In the genomic region with DNA sequence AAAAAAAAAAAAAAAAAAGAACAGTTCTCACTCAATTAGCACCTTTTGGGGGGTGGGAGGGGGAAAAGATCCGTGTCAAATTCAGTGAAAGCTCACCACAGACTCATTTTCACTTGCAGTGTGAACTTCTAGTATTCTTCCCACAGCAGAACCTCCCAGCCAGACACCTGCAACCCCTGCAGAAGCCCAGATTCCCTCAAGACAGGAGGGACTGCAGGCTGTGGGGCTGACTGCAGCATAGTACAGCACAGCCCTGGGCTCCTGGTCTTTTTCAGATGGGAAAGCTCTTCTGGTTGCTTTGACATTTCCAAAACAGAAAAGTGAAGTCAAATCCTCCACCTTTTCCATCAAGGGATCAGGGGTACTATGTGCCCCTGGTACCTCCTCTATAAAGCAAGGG, we compare ENCODE assay signal across 27 mouse cellular contexts. TPM values are rescaled to one million over a fixed set of nuclear protein-coding genes. Genes with fewer than 3 reads are reported as not detected.
A peak's percentile ranks its signal among the peaks of the same experiment; 100 is the strongest.
DNase-seq lines count a peak whose midpoint lies in the region; ATAC-seq and TF ChIP-seq lines count a peak whose summit lies in the region.
"Had no signal": no experiment of that assay in that cellular context is flagged by ENCODE, and none has a peak within 500 bp of the region (broad histone marks: within the 10 kb centered on the region; RNA-seq: fewer than 3 reads in every experiment).

No protein-coding gene starts in this region.

- no peaks in the 10 kb centered on the region for H3K9me3 ChIP-seq in forebrain, embryonic 10.5 days
- no peaks in the 10 kb centered on the region for H3K9me3 ChIP-seq in forebrain, postnatal 0 days (ENCODE audit: low read length)
- H3K9me3 ChIP-seq in limb, embryonic 11.5 days (ENCODE audit: control insufficient read depth, low read length): no peaks in the 10 kb centered on the region
- no peaks in the 10 kb centered on the region for H3K9me3 ChIP-seq in limb, embryonic 10.5 days (replicated peaks)
- no peaks in the 10 kb centered on the region for H3K9me3 ChIP-seq in ES-E14 (ENCODE audit: control insufficient read depth, insufficient read depth, low read depth, low read length)
- no peaks in the 10 kb centered on the region for H3K9me3 ChIP-seq in forebrain, embryonic 14.5 days (replicated peaks; ENCODE audit: control insufficient read depth, low read length)
- H3K9me3 ChIP-seq: G1E; heart, embryonic 12.5 days; heart, embryonic 15.5 days; hindbrain, embryonic 15.5 days had no signal

- in situ Hi-C loops in ES-E14 (cut with MboI; ENCODE audit: low sequenced_read_pairs in 2 of 2, unreplicated experiment in 2 of 2): loop anchor here in 1 of 2 experiments (25.0 kb wide), 1 partner anchor 530 kb away; no protein-coding TSS in a partner anchor

- TF ChIP-seq POLR2A in thymus, adult 2 months (IDR thresholded peaks at IDR 0.05; ENCODE audit: control insufficient read depth, extremely low read depth, insufficient read depth, low read length, poor library complexity): no peak

- no peak overlapping the region for H3K9ac ChIP-seq in forebrain, postnatal 0 days
- H3K9ac ChIP-seq in limb, embryonic 11.5 days (ENCODE audit: low read length): no peak overlapping the region
- H3K9ac ChIP-seq in ES-E14 (ENCODE audit: insufficient read depth, low read depth, low read length, poor library complexity, severe bottlenecking): no peak overlapping the region
- H3K9ac ChIP-seq in forebrain, embryonic 14.5 days (ENCODE audit: low read length): no peak overlapping the region
- H3K9ac ChIP-seq: heart, embryonic 12.5 days; heart, embryonic 15.5 days; hindbrain, embryonic 15.5 days had no signal

- no peaks in the 10 kb centered on the region for H3K36me3 ChIP-seq in forebrain, embryonic 10.5 days (replicated peaks)
- H3K36me3 ChIP-seq in forebrain, postnatal 0 days (ENCODE audit: insufficient read depth): no peaks in the 10 kb centered on the region
- H3K36me3 ChIP-seq in limb, embryonic 11.5 days (ENCODE audit: control insufficient read depth, insufficient read depth, low read length): no peaks in the 10 kb centered on the region
- H3K36me3 ChIP-seq in limb, embryonic 10.5 days: no peaks in the 10 kb centered on the region
- H3K36me3 ChIP-seq in ES-E14 (ENCODE audit: control insufficient read depth, insufficient read depth, low read length, poor library complexity, severe bottlenecking): no peaks in the 10 kb centered on the region
- H3K36me3 ChIP-seq in forebrain, embryonic 14.5 days (ENCODE audit: control insufficient read depth, insufficient read depth, low read length): no peaks in the 10 kb centered on the region
- H3K36me3 ChIP-seq in thymus, adult 2 months (ENCODE audit: control insufficient read depth, insufficient read depth, low read length): no peaks in the 10 kb centered on the region
- H3K36me3 ChIP-seq: G1E; heart, embryonic 12.5 days; heart, embryonic 15.5 days; hindbrain, embryonic 15.5 days had no signal

- no peak for DNase-seq in forebrain, embryonic 10.5 days (ENCODE audit: extremely low spot score, low spot score)
- no peak for DNase-seq in forebrain, postnatal 0 days
- peak; percentile 25 for DNase-seq in limb, embryonic 11.5 days (ENCODE audit: low spot score)
- no peak for DNase-seq in limb, embryonic 10.5 days (ENCODE audit: low spot score)
- no peak for DNase-seq in ES-E14 (ENCODE audit: low read depth, low spot score)
- peak; percentile 45 for DNase-seq in forebrain, embryonic 14.5 days (ENCODE audit: low spot score)
- DNase-seq in thymus, adult 2 months: no peak
- DNase-seq in adrenal gland, postnatal 14 days: no peak
- DNase-seq: adrenal gland, adult 2 months; adrenal gland, postnatal 25 days; cerebellum, adult 18-20 months; cerebellum, adult 9-10 months; cerebellum, postnatal 14 days; gastrocnemius, postnatal 25 days; heart, adult 18-20 months; heart, postnatal 10 days; heart, postnatal 36 days had no signal

- H3K4me1 ChIP-seq in forebrain, embryonic 10.5 days: peaks cover 18% of the 10 kb centered on the region
- no peaks in the 10 kb centered on the region for H3K4me1 ChIP-seq in forebrain, postnatal 0 days (ENCODE audit: insufficient read depth)
- H3K4me1 ChIP-seq in limb, embryonic 11.5 days (ENCODE audit: control insufficient read depth, insufficient read depth, low read length): peaks cover 7% of the 10 kb centered on the region; the same call in 1 of the 2 replicates
- peaks cover 13% of the 10 kb centered on the region; the same call in 1 of the 2 replicates for H3K4me1 ChIP-seq in limb, embryonic 10.5 days
- no peaks in the 10 kb centered on the region for H3K4me1 ChIP-seq in ES-E14 (ENCODE audit: control insufficient read depth in 2 of 2, insufficient read depth in 2 of 2, low read length in 2 of 2, poor library complexity in 1 of 2)
- 0 out of 2 replicates have a peak, but pooled peaks cover 2% of the 10 kb centered on the region for H3K4me1 ChIP-seq in forebrain, embryonic 14.5 days (ENCODE audit: control insufficient read depth, insufficient read depth, low read length)
- H3K4me1 ChIP-seq in thymus, adult 2 months (replicated peaks; ENCODE audit: control insufficient read depth, insufficient read depth, low read length): no peaks in the 10 kb centered on the region
- H3K4me1 ChIP-seq: heart, embryonic 15.5 days; hindbrain, embryonic 15.5 days had no signal

- TF ChIP-seq CTCF in forebrain, postnatal 0 days (IDR thresholded peaks at IDR 0.05; ENCODE audit: low read depth): no peak
- no peak for TF ChIP-seq CTCF in thymus, adult 2 months (IDR thresholded peaks at IDR 0.05; ENCODE audit: borderline replicate concordance, control insufficient read depth, extremely low read depth, insufficient read depth, low read length, poor library complexity)

- 0 out of 2 replicates have a peak overlapping the region, but pooled peaks have one; percentile 60 for H3K27ac ChIP-seq in forebrain, embryonic 10.5 days
- no peak overlapping the region for H3K27ac ChIP-seq in forebrain, postnatal 0 days (ENCODE audit: low read depth, low read length)
- H3K27ac ChIP-seq in limb, embryonic 11.5 days (replicated peaks; ENCODE audit: low read depth, low read length): no peak overlapping the region
- no peak overlapping the region for H3K27ac ChIP-seq in limb, embryonic 10.5 days
- no peak overlapping the region for H3K27ac ChIP-seq in ES-E14 (ENCODE audit: insufficient read depth, low read depth, low read length, poor library complexity, severe bottlenecking)
- 0 out of 2 replicates have a peak overlapping the region, but pooled peaks have one; percentile 27 for H3K27ac ChIP-seq in forebrain, embryonic 14.5 days (ENCODE audit: low read depth, low read length)
- H3K27ac ChIP-seq in thymus, adult 2 months (ENCODE audit: control insufficient read depth, insufficient read depth, low read length): no peak overlapping the region
- H3K27ac ChIP-seq: heart, embryonic 15.5 days; hindbrain, embryonic 15.5 days had no signal

- no peaks in the 10 kb centered on the region for H3K27me3 ChIP-seq in forebrain, embryonic 10.5 days (ENCODE audit: poor library complexity, severe bottlenecking)
- no peaks in the 10 kb centered on the region for H3K27me3 ChIP-seq in forebrain, postnatal 0 days (ENCODE audit: insufficient read depth, low read length)
- H3K27me3 ChIP-seq in limb, embryonic 11.5 days (ENCODE audit: control insufficient read depth, insufficient read depth, low read length): no peaks in the 10 kb centered on the region
- no peaks in the 10 kb centered on the region for H3K27me3 ChIP-seq in limb, embryonic 10.5 days (ENCODE audit: low read depth, poor library complexity, severe bottlenecking)
- H3K27me3 ChIP-seq in forebrain, embryonic 14.5 days (replicated peaks; ENCODE audit: control insufficient read depth, insufficient read depth, low read length): no peaks in the 10 kb centered on the region
- no peaks in the 10 kb centered on the region for H3K27me3 ChIP-seq in thymus, adult 2 months (ENCODE audit: control insufficient read depth, insufficient read depth, low read length)
- H3K27me3 ChIP-seq: heart, embryonic 12.5 days; heart, embryonic 15.5 days; hindbrain, embryonic 15.5 days; Patski had no signal

- ATAC-seq in forebrain, postnatal 0 days: no peak
- ATAC-seq in limb, embryonic 11.5 days (ENCODE audit: insufficient number of reproducible peaks, low FRiP score, low TSS enrichment, low read depth): peak; percentile 67; the same call in 1 of the 2 replicates
- ATAC-seq in forebrain, embryonic 14.5 days: no peak
- ATAC-seq: intestine, postnatal 0 days; Patski had no signal

- no peak overlapping the region for H3K4me2 ChIP-seq in forebrain, postnatal 0 days (ENCODE audit: low read depth)
- H3K4me2 ChIP-seq in limb, embryonic 11.5 days (ENCODE audit: low read depth, severe bottlenecking): no peak overlapping the region
- no peak overlapping the region for H3K4me2 ChIP-seq in forebrain, embryonic 14.5 days (ENCODE audit: low read length)
- H3K4me2 ChIP-seq: heart, embryonic 12.5 days; heart, embryonic 15.5 days; hindbrain, embryonic 15.5 days had no signal

- H3K4me3 ChIP-seq in forebrain, embryonic 10.5 days: no peak overlapping the region
- H3K4me3 ChIP-seq in forebrain, postnatal 0 days (ENCODE audit: low read depth, low read length): no peak overlapping the region
- H3K4me3 ChIP-seq in limb, embryonic 11.5 days (ENCODE audit: low read depth, low read length): no peak overlapping the region
- no peak overlapping the region for H3K4me3 ChIP-seq in limb, embryonic 10.5 days
- H3K4me3 ChIP-seq in ES-E14 (ENCODE audit: insufficient read depth in 1 of 2, low read depth in 1 of 2, low read length in 2 of 2, poor library complexity in 1 of 2, severe bottlenecking in 1 of 2): no peak overlapping the region
- no peak overlapping the region for H3K4me3 ChIP-seq in forebrain, embryonic 14.5 days (ENCODE audit: low read depth, low read length)
- no peak overlapping the region for H3K4me3 ChIP-seq in thymus, adult 2 months (ENCODE audit: control insufficient read depth, insufficient read depth, low read length)
- H3K4me3 ChIP-seq: heart, embryonic 12.5 days; heart, embryonic 15.5 days; hindbrain, embryonic 15.5 days had no signal

- 4% methylated on average over 1 of the region's 1 CpGs for WGBS in forebrain, embryonic 10.5 days
- WGBS in forebrain, postnatal 0 days: 5% methylated on average over 1 of the region's 1 CpGs
- WGBS in limb, embryonic 11.5 days: 4% methylated on average over 1 of the region's 1 CpGs
- WGBS in limb, embryonic 10.5 days: 12% methylated on average over 1 of the region's 1 CpGs
- WGBS in forebrain, embryonic 14.5 days: 0% methylated on average over 1 of the region's 1 CpGs
- WGBS in thymus, adult 2 months: 15% methylated on average over 1 of the region's 1 CpGs

RNA-seq across cellular contexts. Expression of gene Vwa3a, which starts 28.3 kb away (rescaled TPM):
- 0.11 and 0.41 TPM in 2 replicates for polyA plus RNA-seq in forebrain, embryonic 10.5 days (2016; fragmentation: Nextera tagmentation; extraction: Ambion mirVana)
- total RNA-seq in forebrain, postnatal 0 days (2014; rRNA removed): 2.1 and 5.0 TPM in 2 replicates
- 1.1 and 2.5 TPM in 2 replicates for polyA plus RNA-seq in forebrain, postnatal 0 days (2015; fragmentation: Nextera tagmentation; extraction: Ambion mirVana)
- polyA plus RNA-seq in limb, embryonic 11.5 days (2014; fragmentation: Nextera tagmentation; extraction: Ambion mirVana): 0.04 and 0.31 TPM in 2 replicates
- polyA plus RNA-seq in limb, embryonic 10.5 days (2016; fragmentation: Nextera tagmentation; extraction: Ambion mirVana): 0.05 and 0.13 TPM in 2 replicates
- total RNA-seq in ES-E14 (2012; rRNA removed): 0.16 and 0.18 TPM in 2 replicates
- polyA plus RNA-seq in forebrain, embryonic 14.5 days (2014; fragmentation: Nextera tagmentation; extraction: Ambion mirVana): 1.1 and 1.6 TPM in 2 replicates
- polyA plus RNA-seq in thymus, adult 2 months (2012; rRNA removed): 0.70 and 0.88 TPM in 2 replicates
- total RNA-seq in adrenal gland, postnatal 14 days (2021): 3.3 and 6.9 TPM in 2 replicates
- polyA plus RNA-seq: G1E had no signal

RNA-seq across cellular contexts. Expression of gene Gm5737, which starts 44.8 kb away (rescaled TPM):
- polyA plus RNA-seq in forebrain, embryonic 10.5 days (2016; fragmentation: Nextera tagmentation; extraction: Ambion mirVana): not detected in 2 replicates
- total RNA-seq in forebrain, postnatal 0 days (2014; rRNA removed): not detected in 2 replicates
- polyA plus RNA-seq in forebrain, postnatal 0 days (2015; fragmentation: Nextera tagmentation; extraction: Ambion mirVana): 0.16 TPM in 1 of 2 replicates, not detected in the other
- polyA plus RNA-seq in limb, embryonic 11.5 days (2014; fragmentation: Nextera tagmentation; extraction: Ambion mirVana): not detected in 2 replicates
- not detected in 2 replicates for polyA plus RNA-seq in limb, embryonic 10.5 days (2016; fragmentation: Nextera tagmentation; extraction: Ambion mirVana)
- total RNA-seq in ES-E14 (2012; rRNA removed): not detected in 2 replicates
- not detected in 2 replicates for polyA plus RNA-seq in forebrain, embryonic 14.5 days (2014; fragmentation: Nextera tagmentation; extraction: Ambion mirVana)
- 0.08 TPM in 1 of 2 replicates, not detected in the other for polyA plus RNA-seq in thymus, adult 2 months (2012; rRNA removed)
- 0.60 and 0.70 TPM in 2 replicates for total RNA-seq in adrenal gland, postnatal 14 days (2021)
- total RNA-seq: adrenal gland, adult 2 months; adrenal gland, postnatal 25 days; G1E; heart, postnatal 10 days had no signal
- polyA plus RNA-seq: adrenal gland, adult 2 months; embryonic facial prominence, embryonic 11.5 days; embryonic facial prominence, embryonic 14.5 days; G1E; heart, embryonic 12.5 days; heart, embryonic 15.5 days; hindbrain, embryonic 11.5 days; intestine, embryonic 14.5 days; intestine, postnatal 0 days; Patski had no signal

Comparison
In these comparisons a context has a peak if more than half of its experiments do, and no peak if none do; other contexts are left out.
1. DNase-seq: peak in limb, embryonic 11.5 days (single experiment) and forebrain, embryonic 14.5 days (single experiment); none in forebrain, embryonic 10.5 days (single experiment), forebrain, postnatal 0 days (single experiment), limb, embryonic 10.5 days (single experiment), ES-E14 (single experiment), thymus, adult 2 months (single experiment) and adrenal gland, postnatal 14 days (single experiment).
2. H3K27ac ChIP-seq: peak in forebrain, embryonic 10.5 days (single experiment) and forebrain, embryonic 14.5 days (single experiment); none in forebrain, postnatal 0 days (single experiment), limb, embryonic 11.5 days (single experiment), limb, embryonic 10.5 days (single experiment), ES-E14 (single experiment) and thymus, adult 2 months (single experiment).